Mouse (Mus musculus): ENCODE data around the gene Nrp1.

Nrp1 gene

DNA sequence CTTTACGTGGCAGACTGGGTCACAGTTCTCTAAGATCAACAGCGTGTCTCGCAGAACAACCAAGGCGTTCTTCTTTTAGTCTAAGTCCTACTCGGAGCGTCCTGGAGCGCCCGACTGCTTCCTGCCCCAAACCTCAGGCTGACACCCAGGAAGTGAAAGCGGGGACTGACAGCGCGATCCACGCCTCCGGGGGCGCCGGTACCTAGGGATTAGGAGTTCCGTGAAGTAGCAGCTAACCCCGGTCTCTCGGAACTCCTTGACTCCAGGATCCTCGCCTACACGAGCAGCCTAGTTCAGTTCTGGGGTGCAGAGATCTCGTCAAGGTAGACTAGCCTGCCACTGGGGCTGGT is at the start of gene Nrp1:
Nrp1 (plus strand) TSS at position 199 of the 350 bp plus-strand sequence.
- in situ Hi-C loops (cut with MboI, MseI) = loop anchor here (5.0 to 10.0 kb wide), 4 partner anchors 191 to 691 kb away; no protein-coding TSS in a partner anchor

DNA sequence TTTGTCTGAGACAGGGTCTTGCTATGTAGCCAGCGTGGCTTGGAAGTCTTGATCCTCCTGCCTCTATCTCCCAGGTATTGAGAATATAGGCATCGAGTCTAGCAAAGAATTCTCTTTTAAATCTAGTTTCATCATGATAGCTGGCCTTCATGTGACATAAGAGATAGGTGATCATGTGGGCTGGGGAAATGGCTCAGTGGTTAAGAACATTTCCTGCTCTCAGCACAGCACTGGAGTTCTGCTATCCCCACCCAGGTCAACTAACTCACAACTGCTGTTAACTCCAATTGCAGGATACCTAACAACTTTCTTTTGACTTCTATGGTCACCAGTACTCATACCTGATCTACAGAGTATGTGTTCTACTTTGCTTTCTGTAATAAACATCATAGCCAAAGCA is 37.6 kb upstream of the Nrp1 start:
- in situ Hi-C loops (cut with MboI, MseI) = no loop called here

DNA sequence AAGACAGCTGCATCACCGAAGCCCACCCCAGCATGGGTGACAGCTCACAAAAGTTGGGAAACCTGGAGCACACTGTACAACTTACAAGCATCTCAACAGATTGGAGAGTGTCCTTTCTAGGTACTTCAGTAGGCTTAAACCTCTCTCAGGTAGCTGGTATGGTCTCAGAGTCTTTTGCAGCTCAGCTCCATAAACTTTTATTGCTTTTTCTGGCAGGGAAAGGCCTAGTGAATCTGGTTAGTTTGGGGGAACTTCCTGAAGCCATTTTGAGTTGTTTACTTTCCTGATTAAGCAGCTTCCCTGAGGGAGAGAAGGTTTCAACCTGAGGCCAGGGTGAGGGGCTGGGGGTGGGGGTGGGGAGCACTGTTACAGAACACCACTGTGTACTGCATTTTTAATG is 31.1 kb upstream of the Nrp1 start:
- in situ Hi-C loops (cut with MboI, MseI) = no loop called here

DNA sequence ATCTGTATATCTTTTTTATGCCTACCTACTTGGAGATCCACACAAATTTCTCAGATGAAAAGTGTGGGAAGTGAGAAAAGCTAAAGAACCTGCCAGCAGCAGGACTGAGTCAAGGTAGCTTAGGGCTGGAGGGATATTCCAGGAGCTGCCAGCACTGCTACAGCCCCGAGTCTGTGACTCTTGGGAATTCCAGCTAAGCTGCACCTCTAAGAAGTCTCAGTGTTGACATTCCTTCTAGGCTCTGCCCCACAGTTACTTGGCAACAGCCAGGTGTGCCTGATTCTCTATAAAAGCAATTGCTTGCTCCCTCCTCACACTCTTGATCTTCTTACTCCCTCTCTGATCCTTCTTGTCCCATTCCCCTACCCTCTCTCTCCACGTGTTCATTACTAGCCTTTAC is 30.5 kb upstream of the Nrp1 start:
- in situ Hi-C loops (cut with MboI, MseI) = no loop called here

DNA sequence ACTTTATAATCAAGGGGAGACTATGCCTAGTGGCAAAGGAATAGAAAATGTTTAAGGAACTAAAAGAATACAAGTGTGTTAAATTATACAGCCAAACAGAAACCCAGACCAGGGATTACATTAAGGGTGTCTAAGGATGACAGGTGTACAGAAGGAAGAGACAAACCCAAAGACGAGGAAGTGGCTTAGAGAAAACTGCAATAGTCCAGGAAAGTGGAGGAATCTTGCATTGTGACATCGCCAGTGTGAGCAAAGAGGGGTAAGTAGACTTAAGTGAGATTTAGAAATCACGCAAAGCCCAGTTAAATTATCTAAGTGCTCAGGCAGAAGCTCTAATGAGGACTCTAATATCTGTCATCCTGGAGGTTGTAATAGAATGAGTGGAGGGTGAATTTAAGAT is 28.9 kb upstream of the Nrp1 start:
- in situ Hi-C loops (cut with MboI, MseI) = no loop called here

DNA sequence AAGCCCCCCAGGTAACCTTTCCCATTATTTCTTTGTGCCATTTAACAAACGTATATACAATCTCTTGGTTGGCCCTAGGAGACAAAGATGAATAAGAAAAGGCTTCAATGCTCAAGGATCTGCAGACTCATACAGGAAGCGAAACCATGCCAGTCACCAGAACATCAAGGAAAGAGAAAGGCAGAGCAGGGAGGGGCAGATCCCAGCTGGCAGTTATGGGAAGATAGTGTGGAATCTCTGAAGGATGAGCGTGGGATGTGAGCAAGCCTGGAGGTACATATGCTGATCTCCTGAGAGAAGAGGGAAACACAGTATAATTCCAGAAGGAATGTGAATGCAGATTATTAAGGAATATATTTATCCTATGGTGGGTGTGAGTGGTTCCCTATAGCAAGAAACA is 22.4 kb upstream of the Nrp1 start:
- in situ Hi-C loops (cut with MboI, MseI) = no loop called here

DNA sequence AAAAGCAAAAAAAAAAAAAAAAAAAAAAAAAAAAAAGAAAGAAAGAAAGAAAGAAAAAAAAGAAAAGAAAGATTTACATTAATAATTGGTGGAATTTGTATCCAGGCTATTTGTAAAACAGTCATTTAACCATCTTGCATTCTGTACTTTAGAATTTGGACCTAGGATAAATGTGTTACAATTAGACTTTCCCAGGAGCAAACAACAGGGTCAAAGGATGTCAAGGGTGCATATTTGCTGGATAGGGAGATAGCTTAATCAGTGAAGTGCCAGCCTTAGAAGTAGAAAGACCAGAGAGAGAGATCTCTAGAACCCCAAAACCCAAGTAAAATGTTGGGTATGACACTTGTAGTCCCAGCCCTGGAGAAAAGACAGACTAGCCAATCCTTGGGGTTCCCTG is 19.5 kb upstream of the Nrp1 start:
- in situ Hi-C loops (cut with MboI, MseI) = no loop called here

DNA sequence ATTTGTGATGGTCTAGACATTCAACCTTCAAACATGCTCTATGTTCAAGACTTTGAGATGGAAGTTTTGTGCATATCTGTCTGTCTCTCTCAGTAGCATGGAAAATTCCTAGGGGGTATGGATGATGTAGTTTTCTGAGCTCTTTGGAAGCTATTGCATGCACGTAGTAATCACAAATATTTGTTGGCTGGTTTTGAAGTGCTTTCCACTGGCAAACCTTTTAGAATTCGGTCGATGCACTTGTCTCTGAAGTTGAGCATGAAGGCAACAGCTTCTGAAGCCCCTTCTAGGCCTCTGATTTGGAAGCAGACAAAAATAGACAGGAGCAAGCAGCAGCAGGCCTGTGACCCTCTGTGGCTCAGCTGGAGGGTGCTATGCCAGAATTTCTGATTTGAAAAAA is 18.9 kb upstream of the Nrp1 start:
- in situ Hi-C loops (cut with MboI, MseI) = no loop called here

DNA sequence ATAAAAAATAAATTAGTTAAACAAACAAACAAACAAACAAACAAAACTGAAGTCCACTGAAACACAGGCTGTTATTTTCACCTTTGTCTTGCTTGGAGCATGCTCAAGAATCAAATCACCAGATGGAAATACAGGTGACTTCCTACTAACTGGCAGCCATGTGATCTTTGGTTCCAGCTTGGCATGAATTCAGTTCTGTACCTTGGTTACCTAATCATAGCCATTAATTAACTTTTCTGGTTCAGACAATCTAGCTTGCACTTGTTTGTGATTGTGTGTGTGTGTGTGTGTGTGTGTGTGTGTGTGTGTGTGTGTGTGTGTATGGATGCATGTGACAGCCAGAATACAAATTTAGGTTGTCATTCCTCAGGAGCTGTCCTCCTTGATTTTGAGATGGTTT is 8.0 kb upstream of the Nrp1 start:
- in situ Hi-C loops (cut with MboI, MseI) = loop anchor here in 1 of 2 experiments (10.0 kb wide), 1 partner anchor 256 kb away; no protein-coding TSS in a partner anchor

DNA sequence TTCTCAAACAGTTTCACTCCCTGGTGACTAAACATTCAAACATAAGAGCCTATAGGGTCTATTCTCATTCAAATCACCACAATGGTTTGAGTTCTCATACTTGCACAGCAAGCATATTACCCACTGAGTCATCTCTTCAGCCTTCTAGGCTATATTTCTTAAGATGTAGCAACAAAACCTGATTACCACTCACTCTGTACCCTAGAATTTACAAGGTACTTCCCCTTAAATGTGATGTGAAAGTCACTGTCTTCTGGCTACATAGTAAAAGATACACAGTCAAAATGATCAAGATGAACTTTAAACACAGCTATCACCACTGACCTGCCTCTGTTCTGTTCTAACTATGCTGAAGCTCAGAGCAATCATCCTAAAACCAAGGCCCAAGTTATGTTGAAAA is 7.2 kb upstream of the Nrp1 start:
- in situ Hi-C loops (cut with MboI, MseI) = loop anchor here in 1 of 2 experiments (10.0 kb wide), 1 partner anchor 256 kb away; no protein-coding TSS in a partner anchor

DNA sequence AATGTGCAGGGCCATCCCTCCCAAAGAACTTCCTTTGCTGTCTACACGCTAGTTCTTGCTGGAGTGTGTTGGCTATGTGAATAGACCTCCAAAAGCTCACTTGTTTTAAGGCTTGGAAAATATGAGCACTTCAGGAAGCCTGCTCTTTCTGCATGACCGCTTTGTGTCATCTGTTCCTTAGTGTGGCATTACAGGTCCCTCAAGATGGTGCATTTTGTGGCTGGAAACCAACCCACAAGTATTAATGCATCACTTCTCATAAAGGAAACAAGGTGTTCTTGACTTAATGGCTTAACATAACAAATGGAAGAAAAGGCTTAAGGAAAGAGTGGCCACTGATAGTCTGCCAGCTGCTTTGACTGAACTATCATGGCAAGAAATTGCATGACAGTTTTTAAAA is 5.6 kb upstream of the Nrp1 start:
- in situ Hi-C loops (cut with MboI, MseI) = loop anchor here in 1 of 2 experiments (10.0 kb wide), 1 partner anchor 258 kb away; no protein-coding TSS in a partner anchor

DNA sequence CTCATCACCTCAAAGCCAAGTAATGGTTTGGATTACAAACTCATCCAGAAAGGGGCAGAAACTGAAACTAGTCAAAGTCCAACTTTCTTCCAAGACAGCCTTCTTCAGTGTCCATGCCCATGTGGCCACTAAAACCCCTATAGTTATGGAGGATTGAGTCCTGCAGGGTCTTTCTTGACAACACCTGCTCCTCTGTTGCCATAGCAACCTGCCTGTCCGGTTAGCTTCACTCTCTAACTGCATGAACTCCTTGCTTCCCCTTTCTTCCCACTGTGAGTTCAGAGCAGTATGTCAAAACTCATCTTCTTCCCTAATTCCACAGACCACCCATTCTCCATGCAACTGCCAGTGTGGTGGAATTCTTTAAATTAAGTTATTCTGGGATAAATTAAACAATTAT is 4.4 kb upstream of the Nrp1 start:
- in situ Hi-C loops (cut with MboI, MseI) = loop anchor here in 1 of 2 experiments (10.0 kb wide), 1 partner anchor 259 kb away; no protein-coding TSS in a partner anchor

DNA sequence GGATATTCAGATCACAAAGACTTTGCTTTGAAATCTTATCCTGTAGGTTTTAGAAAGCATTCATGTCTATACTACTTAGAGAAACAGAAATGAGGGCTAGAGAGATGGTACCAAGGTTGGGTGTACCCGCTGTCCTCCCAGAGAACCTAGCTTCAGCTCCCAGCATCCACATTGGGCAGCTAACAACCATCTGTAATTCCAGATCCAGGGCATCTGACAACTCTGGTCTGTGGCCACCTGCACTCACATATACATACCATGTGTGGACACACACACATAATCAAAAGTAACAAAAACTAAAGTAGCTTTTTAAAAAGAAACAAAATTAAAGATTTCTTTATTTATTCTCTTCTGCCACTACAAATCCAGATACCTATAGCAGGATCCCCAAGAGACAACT is 3.3 kb upstream of the Nrp1 start:
- in situ Hi-C loops (cut with MboI, MseI) = loop anchor here (5.0 to 10.0 kb wide), 4 partner anchors 188 to 688 kb away; no protein-coding TSS in a partner anchor

DNA sequence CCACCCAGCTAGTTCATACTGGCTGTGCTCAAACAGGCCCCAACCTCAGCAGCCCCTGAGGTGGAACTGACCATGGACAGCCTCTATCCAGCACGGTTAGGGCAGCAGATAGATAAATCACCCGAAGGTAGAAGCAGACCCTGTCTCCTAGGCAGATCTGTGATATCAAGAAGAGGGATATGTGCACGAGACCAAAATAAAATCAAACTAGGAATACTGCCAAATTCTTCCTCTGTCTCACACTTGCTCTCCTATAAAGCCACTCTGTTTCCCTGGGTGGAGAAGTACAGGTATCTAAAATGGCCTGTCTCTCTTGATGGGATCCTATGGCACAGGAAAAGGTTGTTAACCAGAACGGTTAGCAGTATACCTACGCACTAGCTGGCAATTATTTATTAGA is 2.2 kb upstream of the Nrp1 start:
- in situ Hi-C loops (cut with MboI, MseI) = loop anchor here (5.0 to 10.0 kb wide), 4 partner anchors 189 to 689 kb away; no protein-coding TSS in a partner anchor

DNA sequence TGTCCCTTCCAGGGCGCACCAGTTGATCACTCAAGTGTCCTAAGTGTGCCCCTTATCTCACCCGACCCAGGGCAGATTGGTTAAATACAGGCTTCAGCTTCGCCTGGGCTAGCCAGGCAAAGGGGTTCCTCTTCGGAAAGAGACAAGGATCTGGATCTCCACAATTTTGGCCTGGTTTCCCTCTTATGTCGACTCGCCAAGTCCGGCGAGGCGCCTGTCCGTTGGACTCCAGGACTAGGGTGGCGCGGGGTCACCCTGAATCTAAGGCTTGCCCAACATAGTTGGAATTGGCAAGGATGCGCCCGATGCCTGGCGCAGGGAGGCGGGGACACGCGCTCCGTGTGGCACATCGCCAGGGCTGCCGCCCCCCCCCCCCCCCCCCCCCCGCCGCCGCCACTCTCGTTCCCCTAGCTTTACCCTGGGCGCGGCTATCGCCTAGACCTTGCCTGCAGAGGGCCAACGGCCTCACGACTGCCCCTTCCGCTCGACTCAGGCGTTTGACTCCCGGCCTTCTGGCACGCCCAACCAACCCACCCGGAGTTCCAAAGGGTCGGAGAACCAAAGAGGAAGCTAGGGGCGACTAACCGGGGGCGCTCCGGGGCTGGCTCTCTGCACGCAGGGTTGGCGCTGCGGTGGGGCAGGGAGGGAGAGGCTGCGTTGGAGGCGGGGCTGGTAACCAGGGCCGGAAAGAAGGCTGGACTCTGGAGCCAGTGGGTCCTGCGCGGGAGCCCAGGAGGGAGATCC is 1.4 kb upstream of the Nrp1 start:
- in situ Hi-C loops (cut with MboI, MseI) = loop anchor here (5.0 to 10.0 kb wide), 4 partner anchors 190 to 690 kb away; no protein-coding TSS in a partner anchor

DNA sequence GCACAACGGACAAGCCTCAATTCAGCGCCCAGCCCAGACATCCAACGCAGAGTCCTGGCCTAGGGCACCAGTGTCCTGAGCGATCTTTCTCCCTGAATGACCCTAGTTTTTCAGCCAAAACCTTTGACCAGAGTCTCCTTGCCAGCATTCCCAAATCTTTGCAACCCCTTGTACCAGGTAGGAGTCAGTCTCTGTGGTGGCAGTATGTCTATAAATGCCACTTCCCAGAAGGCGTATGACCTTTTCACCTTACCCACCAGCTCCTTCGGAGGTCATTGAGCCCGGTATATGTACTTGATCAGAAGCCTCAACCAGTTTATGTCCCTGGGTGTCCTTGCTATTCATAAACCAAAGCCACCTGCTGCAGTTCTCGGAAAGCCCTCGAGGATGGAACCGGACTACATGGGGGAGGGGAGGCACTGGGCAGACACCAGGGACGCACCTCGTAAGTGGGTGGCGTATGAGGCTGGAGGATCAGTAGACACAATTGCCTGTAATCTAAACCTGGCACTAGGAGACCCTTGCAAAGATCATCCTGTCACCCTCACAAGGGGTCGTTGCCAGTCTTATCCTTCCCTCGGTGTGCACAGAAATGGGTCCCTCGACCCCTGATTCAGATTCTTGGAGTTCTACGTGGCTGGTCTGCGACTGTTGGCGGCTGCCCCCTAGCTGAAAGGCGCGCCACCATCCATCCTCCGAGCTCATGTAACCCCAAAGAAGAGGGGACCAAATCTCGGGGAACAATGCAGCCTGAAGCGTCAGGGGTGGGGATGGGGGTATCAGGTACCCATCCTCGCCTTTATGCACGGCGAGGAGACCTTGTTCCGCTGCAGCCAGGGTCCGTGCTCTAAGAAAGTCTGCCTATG is 631 bp upstream of the Nrp1 start:
- in situ Hi-C loops (cut with MboI, MseI) = loop anchor here (5.0 to 10.0 kb wide), 4 partner anchors 190 to 690 kb away; no protein-coding TSS in a partner anchor

DNA sequence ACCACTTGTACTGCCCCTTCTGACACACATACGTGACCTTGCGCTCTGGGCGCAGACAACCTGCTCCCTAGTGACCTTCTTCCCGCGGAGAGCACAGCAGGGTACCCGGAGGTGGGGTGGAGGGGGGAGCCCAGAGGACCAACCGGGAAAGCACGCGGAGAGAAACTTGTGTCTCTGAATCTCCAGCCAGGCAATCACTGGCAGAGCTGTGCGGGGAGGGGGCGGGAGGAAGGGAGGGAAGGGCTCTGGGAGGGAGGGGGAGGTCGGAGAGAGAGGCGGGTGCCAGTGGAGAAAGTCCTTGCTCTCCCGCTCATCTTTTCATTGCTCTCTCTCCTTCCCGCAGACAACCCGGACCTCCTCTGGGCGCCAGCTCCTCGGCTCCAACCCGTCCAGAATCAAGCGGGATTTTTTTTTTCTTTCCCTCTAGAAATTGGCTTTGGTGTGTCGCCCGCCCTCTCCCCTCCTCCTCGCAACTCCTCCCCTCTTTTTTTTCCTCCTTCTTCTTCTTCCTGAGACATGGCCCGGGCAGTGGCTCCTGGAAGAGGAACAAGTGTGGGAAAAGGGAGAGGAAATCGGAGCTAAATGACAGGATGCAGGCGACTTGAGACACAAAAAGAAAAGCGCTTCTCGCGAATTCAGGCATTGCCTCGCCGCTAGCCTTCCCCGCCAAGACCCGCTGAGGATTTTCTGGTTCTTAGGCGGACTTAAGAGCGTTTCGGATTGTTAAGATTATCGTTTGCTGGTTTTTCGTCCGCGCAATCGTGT is 534 bp downstream of the Nrp1 start:
- in situ Hi-C loops (cut with MboI, MseI) = loop anchor here (5.0 to 10.0 kb wide), 4 partner anchors 192 to 692 kb away; no protein-coding TSS in a partner anchor

DNA sequence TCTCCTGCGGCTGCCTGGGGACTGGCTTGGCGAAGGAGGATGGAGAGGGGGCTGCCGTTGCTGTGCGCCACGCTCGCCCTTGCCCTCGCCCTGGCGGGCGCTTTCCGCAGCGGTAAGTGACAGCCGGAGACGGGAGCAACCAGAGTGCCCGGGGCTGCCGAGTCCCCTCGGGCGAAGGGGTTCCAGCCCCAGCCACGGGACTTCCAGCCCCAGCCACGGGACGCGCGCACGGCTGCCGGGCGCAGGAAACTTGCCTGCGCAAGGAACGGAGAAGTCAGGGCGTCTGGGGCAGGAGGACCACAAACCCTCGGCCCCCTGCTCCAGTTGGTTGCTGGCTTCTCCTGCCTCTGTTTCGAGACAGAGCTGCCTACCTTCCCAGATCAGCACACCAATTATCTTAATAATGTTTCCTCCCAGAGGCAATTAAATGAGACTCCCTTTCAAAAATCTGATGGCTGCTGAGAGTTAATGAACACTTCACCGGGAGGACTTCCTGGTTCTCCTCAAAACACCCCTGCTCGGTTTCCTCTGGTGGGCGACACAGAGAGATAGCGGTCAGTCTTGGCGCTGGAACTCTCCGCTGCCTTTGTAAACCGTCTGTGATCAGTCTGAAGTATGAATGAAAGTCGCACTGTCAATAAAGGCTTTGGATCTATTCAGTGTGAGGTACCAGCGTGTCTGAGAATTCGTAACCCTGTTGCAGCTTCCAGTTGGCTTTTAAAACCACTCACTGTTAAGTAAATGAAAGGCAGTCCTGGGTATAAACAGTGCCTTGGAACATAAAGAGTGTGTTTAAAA is 1.3 kb downstream of the Nrp1 start:
- in situ Hi-C loops (cut with MboI, MseI) = loop anchor here (5.0 to 10.0 kb wide), 5 partner anchors 102 to 692 kb away; no protein-coding TSS in a partner anchor

DNA sequence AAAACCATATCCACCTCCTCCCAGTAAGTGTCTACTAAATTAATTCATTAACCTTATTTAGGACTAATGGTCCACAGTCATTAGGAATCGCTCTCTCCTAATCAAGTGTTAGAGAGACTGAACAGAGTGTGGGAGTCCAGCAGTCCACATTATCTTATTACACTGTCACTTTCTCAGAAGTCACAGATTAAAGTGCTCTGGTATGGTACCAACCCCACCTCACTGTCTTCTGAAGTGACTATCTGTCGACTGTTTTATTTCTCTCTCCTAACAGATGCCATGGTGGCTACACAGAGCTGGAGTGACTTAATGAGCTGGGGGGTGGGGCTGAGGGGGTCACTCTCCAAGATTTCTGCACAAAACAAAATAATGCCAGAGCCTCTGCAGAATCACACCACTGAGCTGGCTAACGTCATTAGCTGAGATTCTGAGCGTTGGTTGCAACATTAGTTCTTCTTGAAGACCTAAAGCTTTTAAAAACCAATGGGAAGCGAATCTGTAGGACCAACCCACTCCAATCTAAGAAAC is 3.0 kb downstream of the Nrp1 start:
- in situ Hi-C loops (cut with MboI, MseI) = loop anchor here in 1 of 2 experiments (5.0 kb wide), 1 partner anchor 104 kb away; no protein-coding TSS in a partner anchor
